Mouse (Mus musculus) erythroblast, embryonic 14.5 days (primary cell): ENCODE results near the gene Palm2. TPM values are rescaled to one million over a fixed set of nuclear protein-coding genes. Genes with fewer than 3 reads are reported as not detected.

Source experiments
- H3K27me3 ChIP-seq: 2 replicates; pipeline ENCODE4 v1.6.1; 2012; ENCODE audit warnings: inconsistent platforms; ENCODE audit not compliant: control insufficient read depth
- H3K36me3 ChIP-seq: 2 replicates; pipeline ENCODE4 v1.6.1; 2012; ENCODE audit warnings: mild to moderate bottlenecking, inconsistent platforms; ENCODE audit not compliant: control insufficient read depth
- H3K4me1 ChIP-seq: 2 replicates; pipeline ENCODE4 v1.6.1; 2012; ENCODE audit warnings: inconsistent platforms; ENCODE audit not compliant: control insufficient read depth
- H3K4me3 ChIP-seq: replicated peaks from 2 replicates; pipeline ENCODE3; 2012; ENCODE audit warnings: moderate library complexity, mild to moderate bottlenecking, inconsistent platforms
- H3K9me3 ChIP-seq: 2 replicates; pipeline ENCODE4 v1.6.1; 2012; ENCODE audit warnings: low read length, inconsistent platforms, mixed read lengths; ENCODE audit not compliant: control insufficient read depth
- GATA1 ChIP-seq: IDR thresholded peaks from 2 replicates; pipeline ENCODE4 v1.6.1; 2012; ENCODE audit warnings: low read length, inconsistent platforms, mixed read lengths
- TAL1 ChIP-seq: IDR thresholded peaks from 3 replicates; pipeline ENCODE4 v1.6.1; 2012; ENCODE audit warnings: low read length, inconsistent platforms, mixed read lengths
- polyA plus RNA-seq: library from polyadenylated mRNA; stranded (reverse); fragments of >175 nt; gene quantifications from 2 replicates; pipeline ENCODE4 v1.2.3, GENCODE M21; 2012

Palm2 gene
- polyA plus RNA-seq, 1 experiment, result not detected

- H3K36me3 ChIP-seq, result no peaks in the 10 kb centered on the region
- H3K9me3 ChIP-seq, result no peaks in the 10 kb centered on the region
- no peaks in the 10 kb centered on the region for H3K4me1 ChIP-seq
- TF ChIP-seq GATA1 (no peak), TAL1 (no peak)
- H3K27me3 ChIP-seq, result no peaks in the 10 kb centered on the region
- H3K4me3 ChIP-seq, result no peak overlapping the region
Measured at GRCm38 (mm10) chr4:57528296-57528695, 94.2 kb downstream of the Palm2 start.

GRCm38 (mm10) chr4:57533686-57534085 is 99.6 kb downstream of the Palm2 start:
- no peaks in the 10 kb centered on the region for H3K9me3 ChIP-seq
- no peak overlapping the region for H3K4me3 ChIP-seq
- TF ChIP-seq TAL1 (no peak), GATA1 (no peak)
- H3K27me3 ChIP-seq, result no peaks in the 10 kb centered on the region
- H3K36me3 ChIP-seq, result no peaks in the 10 kb centered on the region
- H3K4me1 ChIP-seq, result no peaks in the 10 kb centered on the region

- Histone ChIP-seq H3K4me3 (no peak overlapping the region), H3K36me3 (no peaks in the 10 kb centered on the region), H3K27me3 (no peaks in the 10 kb centered on the region), H3K4me1 (no peaks in the 10 kb centered on the region), H3K9me3 (no peaks in the 10 kb centered on the region)
- TF ChIP-seq TAL1, result no peak
- TF ChIP-seq GATA1, result no peak
Measured at GRCm38 (mm10) chr4:57534232-57534631, 100.2 kb downstream of the Palm2 start.

- no peaks in the 10 kb centered on the region for H3K27me3 ChIP-seq
- no peaks in the 10 kb centered on the region for H3K9me3 ChIP-seq
- no peak overlapping the region for H3K4me3 ChIP-seq
- H3K4me1 ChIP-seq, result no peaks in the 10 kb centered on the region
- no peaks in the 10 kb centered on the region for H3K36me3 ChIP-seq
- no peak for TF ChIP-seq TAL1
- no peak for TF ChIP-seq GATA1
Measured at GRCm38 (mm10) chr4:57535087-57535486, 101.0 kb downstream of the Palm2 start.

- no peaks in the 10 kb centered on the region for H3K36me3 ChIP-seq
- TF ChIP-seq GATA1 (no peak), TAL1 (no peak)
- H3K9me3 ChIP-seq, result no peaks in the 10 kb centered on the region
- no peaks in the 10 kb centered on the region for H3K27me3 ChIP-seq
- H3K4me1 ChIP-seq, result no peaks in the 10 kb centered on the region
- no peak overlapping the region for H3K4me3 ChIP-seq
Measured at GRCm38 (mm10) chr4:57538029-57538688, 104.1 kb downstream of the Palm2 start.

- no peaks in the 10 kb centered on the region for H3K36me3 ChIP-seq
- no peaks in the 10 kb centered on the region for H3K4me1 ChIP-seq
- no peaks in the 10 kb centered on the region for H3K27me3 ChIP-seq
- no peak for TF ChIP-seq GATA1
- TF ChIP-seq TAL1, result no peak
- no peaks in the 10 kb centered on the region for H3K9me3 ChIP-seq
- no peak overlapping the region for H3K4me3 ChIP-seq
Measured at GRCm38 (mm10) chr4:57543692-57544256, 109.7 kb downstream of the Palm2 start.

- no peak for TF ChIP-seq TAL1
- Histone ChIP-seq H3K4me1 (no peaks in the 10 kb centered on the region), H3K27me3 (no peaks in the 10 kb centered on the region), H3K36me3 (no peaks in the 10 kb centered on the region), H3K4me3 (no peak overlapping the region), H3K9me3 (no peaks in the 10 kb centered on the region)
Measured at GRCm38 (mm10) chr4:57547785-57548184, 113.7 kb downstream of the Palm2 start.

GRCm38 (mm10) chr4:57550216-57550615 is 116.2 kb downstream of the Palm2 start:
- Histone ChIP-seq H3K4me3 (no peak overlapping the region), H3K9me3 (no peaks in the 10 kb centered on the region), H3K36me3 (no peaks in the 10 kb centered on the region), H3K27me3 (no peaks in the 10 kb centered on the region), H3K4me1 (no peaks in the 10 kb centered on the region)
- TF ChIP-seq GATA1 (no peak), TAL1 (no peak)

- Histone ChIP-seq H3K4me1 (no peaks in the 10 kb centered on the region), H3K9me3 (no peaks in the 10 kb centered on the region), H3K4me3 (no peak overlapping the region), H3K27me3 (no peaks in the 10 kb centered on the region), H3K36me3 (no peaks in the 10 kb centered on the region)
- TF ChIP-seq TAL1 (no peak), GATA1 (no peak)
Measured at GRCm38 (mm10) chr4:57557102-57557501, 123.1 kb downstream of the Palm2 start.
